Mouse (Mus musculus) MEL (cell line): ENCODE measurements at regions not wholly inside any gene's neighbourhood (a gene's known extent, or its start where the extent isn't known, plus 50 kb on each side); places are given as distances from the start of the nearest gene placed in this dataset.

Source experiments
- EP300 ChIP-seq, 2 experiments: IDR thresholded peaks; 2 replicates each; pipeline ENCODE4 v1.6.1; 2011; ENCODE audit warnings: improper control_type of control experiment in 2 of 2, low read length in 2 of 2, low read depth in 1 of 2, mild to moderate bottlenecking in 1 of 2
- GATA1 ChIP-seq: IDR thresholded peaks from 2 replicates; pipeline ENCODE4 v1.6.1; 2011; ENCODE audit warnings: low read depth, low read length, improper control_type of control experiment
- MAFK ChIP-seq: IDR thresholded peaks from 2 replicates; pipeline ENCODE4 v1.6.1; 2011; ENCODE audit warnings: low read depth, mild to moderate bottlenecking, low read length, improper control_type of control experiment, borderline replicate concordance
- ZC3H11A ChIP-seq: IDR thresholded peaks from 2 replicates; pipeline ENCODE4 v1.6.1; 2012; ENCODE audit warnings: low read depth, mild to moderate bottlenecking, inconsistent platforms, low read length, improper control_type of control experiment

DNA sequence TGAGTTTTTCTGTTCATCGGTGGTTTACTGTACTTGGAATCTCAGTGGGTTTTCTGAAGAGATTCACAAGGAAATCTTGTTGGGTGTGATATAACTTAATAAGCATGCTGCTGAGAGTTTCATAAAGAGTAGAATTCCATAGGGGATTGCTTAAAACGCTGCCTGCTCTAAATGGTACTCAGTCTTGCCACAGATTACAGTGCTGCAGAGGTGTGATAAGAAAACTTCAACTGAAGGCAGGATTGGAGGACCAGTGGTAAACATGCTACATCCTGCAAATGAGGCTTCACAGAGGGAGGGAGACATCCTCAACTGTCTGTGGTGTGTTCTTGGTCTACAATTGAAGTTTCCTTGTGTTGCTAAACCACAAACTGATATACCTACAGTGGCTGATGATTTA lies 1592.6 kb upstream of the Tenm2 start:
- no peak for TF ChIP-seq ZC3H11A
- TF ChIP-seq EP300 (IDR thresholded peaks at IDR 0.05; ENCODE audit: low read depth in 1 of 2, low read length in 2 of 2) = no peak
- no peak for TF ChIP-seq MAFK
- no peak for TF ChIP-seq GATA1
